Mouse (Mus musculus) embryonic fibroblast, embryonic 13.5 days (primary cell): ENCODE measurements around the gene Hnrnpa2b1.

Source experiments
- CTCF ChIP-seq: IDR thresholded peaks from 2 replicates; pipeline ENCODE4 v1.5.1; 2011; ENCODE audit warnings: mild to moderate bottlenecking, control low read depth, low read length, moderate library complexity, borderline replicate concordance; ENCODE audit not compliant: insufficient read depth
- POLR2A ChIP-seq: IDR thresholded peaks from 2 replicates; pipeline ENCODE4 v1.6.1; 2011; ENCODE audit warnings: low read depth, mild to moderate bottlenecking, control low read depth, low read length, moderate library complexity

DNA sequence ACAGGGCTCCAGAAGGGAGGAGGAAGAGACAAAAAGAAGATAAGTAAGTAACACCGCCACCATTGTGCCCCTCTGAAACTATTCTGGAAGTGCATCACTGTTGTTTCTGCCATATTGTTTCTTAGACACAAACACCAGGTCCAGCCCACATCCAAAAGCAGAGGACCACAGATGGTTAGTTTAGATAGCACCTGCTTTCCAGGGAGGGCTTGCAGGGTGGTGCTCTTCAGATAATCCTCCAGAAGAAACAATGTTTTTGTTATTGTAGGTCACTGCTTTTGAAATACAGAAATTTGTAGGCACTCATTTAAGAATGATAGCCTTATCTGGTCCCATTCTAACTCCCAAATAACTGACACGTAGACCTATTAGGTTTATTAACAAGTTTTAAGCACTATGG, 45.2 kb downstream of the Hnrnpa2b1 start:
- TF ChIP-seq CTCF: no peak
- no peak for TF ChIP-seq POLR2A
